Mouse (Mus musculus) embryonic facial prominence, embryonic 10.5 days (tissue): ENCODE measurements around the gene Olfr137. TPM values are rescaled to one million over a fixed set of nuclear protein-coding genes. Genes with fewer than 3 reads are reported as not detected.

Source experiments
- DNase-seq: peaks from one replicate; pipeline ENCODE4 v3.0.0-alpha.2; 2017; ENCODE audit warnings: low spot score
- H3K27ac ChIP-seq: fragments of 300-500 bp; sonication (generic); replicated peaks from 2 replicates; pipeline ENCODE4 v1.5.1; 2016; ENCODE audit warnings: mild to moderate bottlenecking
- H3K27me3 ChIP-seq: fragments of 300-500 bp; sonication (generic); replicated peaks from 2 replicates; pipeline ENCODE4 v1.6.1; 2016; ENCODE audit warnings: low read depth, mild to moderate bottlenecking; ENCODE audit not compliant: poor library complexity, severe bottlenecking
- H3K36me3 ChIP-seq: fragments of 300-500 bp; sonication (generic); replicated peaks from 2 replicates; pipeline ENCODE4 v1.6.1; 2016; ENCODE audit warnings: mild to moderate bottlenecking, moderate library complexity
- H3K4me1 ChIP-seq: fragments of 300-500 bp; sonication (generic); 2 replicates; pipeline ENCODE4 v1.6.1; 2016
- H3K4me3 ChIP-seq: fragments of 300-500 bp; sonication (generic); 2 replicates; pipeline ENCODE4 v1.5.1; 2016; ENCODE audit warnings: mild to moderate bottlenecking, moderate library complexity
- H3K9me3 ChIP-seq: fragments of 300-500 bp; sonication (generic); 2 replicates; pipeline ENCODE4 v1.6.1; 2016; ENCODE audit warnings: mild to moderate bottlenecking
- WGBS: fragments of 180-500 bp; shearing (Covaris S2); methylation state at CpG from one replicate; pipeline ENCODE4 v1.1.7; 2016; 5-methylcytosine and 5-hydroxymethylcytosine counted together
- polyA plus RNA-seq: library from polyadenylated mRNA; unstranded; fragments of >200 nt; fragmentation: Nextera tagmentation; extraction: Ambion mirVana; gene quantifications from 2 replicates; pipeline ENCODE4 v1.2.1, GENCODE M21; 2016

The Olfr137 gene
- not detected in 2 replicates for polyA plus RNA-seq

DNA sequence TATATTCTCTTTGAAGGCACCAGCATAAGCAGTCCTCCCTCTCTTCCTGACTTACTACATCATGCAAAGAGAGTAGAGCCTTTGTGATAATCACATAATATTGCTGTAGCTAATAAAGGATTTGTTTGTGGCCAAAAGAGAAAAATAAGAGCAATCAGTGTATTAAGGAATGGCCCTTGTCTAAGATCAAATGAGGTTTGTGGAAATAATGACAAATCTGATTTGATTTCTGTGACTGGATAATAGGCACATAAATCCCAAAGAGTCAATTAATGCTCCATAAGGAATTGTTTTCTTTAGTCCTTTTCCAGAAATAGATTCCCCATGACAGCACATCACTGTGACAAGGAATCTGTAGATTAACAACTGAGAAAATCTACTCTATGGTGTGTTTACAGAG, at the start of gene Olfr137:
Olfr137 (minus strand) TSS at position 101 of the 400 bp plus-strand sequence.
- no peaks in the 10 kb centered on the region for H3K27me3 ChIP-seq
- peaks cover 5% of the 10 kb centered on the region; the same call in 1 of the 2 replicates for H3K9me3 ChIP-seq
- H3K27ac ChIP-seq = no peak within 1 kb of the TSS
- H3K4me1 ChIP-seq = no peaks in the 10 kb centered on the region
- no peaks in the 10 kb centered on the region for H3K36me3 ChIP-seq
- no peak for DNase-seq
- no peak within 1 kb of the TSS for H3K4me3 ChIP-seq

DNA sequence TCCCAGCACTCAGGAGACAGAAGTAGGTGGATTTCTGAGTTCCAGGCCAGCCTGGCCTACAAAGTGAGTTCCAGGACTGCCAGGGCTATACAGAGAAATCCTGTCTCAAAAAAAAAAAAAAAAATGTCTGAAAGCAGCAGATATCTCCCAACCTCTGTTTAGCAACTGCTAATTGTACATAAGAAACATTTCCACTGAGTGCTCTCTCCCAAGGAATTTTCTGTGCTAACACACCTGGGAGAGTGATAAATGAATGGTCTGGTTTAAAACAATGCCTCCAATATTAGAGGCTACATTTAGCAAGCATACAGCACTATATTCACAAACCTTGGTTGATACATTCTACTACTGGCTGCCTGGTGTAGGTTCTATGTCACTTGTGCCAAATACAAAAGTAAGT, 22.2 kb upstream of the Olfr137 start, which contains the start of gene Olfr136:
Olfr136 (plus strand) TSS at position 301 of the 400 bp plus-strand sequence.
- no peaks in the 10 kb centered on the region for H3K4me1 ChIP-seq
- peaks cover 23% of the 10 kb centered on the region; the same call in 1 of the 2 replicates for H3K9me3 ChIP-seq
- no peak within 1 kb of the TSS for H3K27ac ChIP-seq
- no peaks in the 10 kb centered on the region for H3K27me3 ChIP-seq
- H3K4me3 ChIP-seq = no peak within 1 kb of the TSS
- H3K36me3 ChIP-seq = no peaks in the 10 kb centered on the region
- no peak for DNase-seq

DNA sequence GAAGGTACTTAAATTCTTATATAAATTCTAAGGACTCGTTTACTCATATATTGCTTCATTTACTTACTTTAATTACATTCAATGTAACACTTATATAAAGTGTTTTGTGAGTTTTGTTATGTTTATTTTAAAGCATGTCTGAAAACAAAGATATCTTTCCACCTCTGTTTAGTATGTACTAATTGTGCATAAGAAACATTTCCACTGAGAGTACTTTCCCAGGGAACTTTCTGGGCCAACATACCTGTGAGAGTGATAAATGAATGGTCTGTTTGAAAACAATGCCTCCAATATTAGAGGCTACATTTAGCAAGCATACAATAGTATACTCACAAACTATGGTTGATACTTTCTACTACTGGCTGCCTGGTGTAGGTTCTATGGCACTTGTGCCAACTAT, 46.6 kb downstream of the Olfr137 start, which contains the start of gene Olfr138:
Olfr138 (plus strand) TSS at position 301 of the 400 bp plus-strand sequence.
- no peak for DNase-seq
- Histone ChIP-seq H3K9me3 (peaks cover 8% of the 10 kb centered on the region; the same call in 1 of the 2 replicates), H3K4me1 (no peaks in the 10 kb centered on the region), H3K36me3 (no peaks in the 10 kb centered on the region), H3K27me3 (no peaks in the 10 kb centered on the region), H3K4me3 (no peak within 1 kb of the TSS), H3K27ac (no peak within 1 kb of the TSS)
- whole genome bisulfite sequencing = 73% methylated on average over 1 of the region's 1 CpGs

Other genes starting within 250 kb of the Olfr137 start
- gene Olfr129, start 247.5 kb downstream of the Olfr137 start, polyA plus RNA-seq = not detected in 2 replicates
- not detected in 2 replicates for gene Olfr130, start 243.6 kb downstream of the Olfr137 start, polyA plus RNA-seq
- gene Olfr131, start 218.9 kb downstream of the Olfr137 start, polyA plus RNA-seq = not detected in 2 replicates
- gene Olfr132, start 173.0 kb downstream of the Olfr137 start, polyA plus RNA-seq = not detected in 2 replicates
- not detected in 2 replicates for gene Olfr133, start 162.3 kb downstream of the Olfr137 start, polyA plus RNA-seq
- gene Olfr134, start 136.2 kb downstream of the Olfr137 start, polyA plus RNA-seq = not detected in 2 replicates
- not detected in 2 replicates for gene Olfr135, start 103.2 kb downstream of the Olfr137 start, polyA plus RNA-seq
- not detected in 2 replicates for gene Olfr138, start 46.5 kb downstream of the Olfr137 start, polyA plus RNA-seq
- not detected in 2 replicates for gene Olfr136, start 22.3 kb upstream of the Olfr137 start, polyA plus RNA-seq
- gene Esp36, start 112.6 kb upstream of the Olfr137 start, polyA plus RNA-seq = not detected in 2 replicates
- not detected in 2 replicates for gene Esp34, start 246.6 kb upstream of the Olfr137 start, polyA plus RNA-seq